Mouse (Mus musculus) granulocyte monocyte progenitor cell, adult 5-6 weeks (primary cell): ENCODE measurements around the gene Nsmce1. TPM values are rescaled to one million over a fixed set of nuclear protein-coding genes. Genes with fewer than 3 reads are reported as not detected.

Experiments
- ATAC-seq: replicated peaks from 2 replicates; pipeline ENCODE4 v1.8.0; 2016; ENCODE audit warnings: mild to moderate bottlenecking, moderate TSS enrichment, inconsistent platforms; ENCODE audit not compliant: poor library complexity, severe bottlenecking
- total RNA-seq, 2 experiments: library from RNA; stranded (forward) in 1 of 2; stranded (reverse) in 1 of 2; fragments of 200-712, 200-1000 nt in 1 of 2; fragments of >200 nt in 1 of 2; fragmentation: Nextera tagmentation in 1 of 2; gene quantifications; 2 replicates each; pipeline ENCODE4 v1.2.3; 2014 to 2017

Gene Nsmce1
- total RNA-seq (2014; fragmentation: Nextera tagmentation), result 54.9 and 65.5 TPM in 2 replicates
- total RNA-seq (2017), result 77.7 and 82.8 TPM in 2 replicates

DNA sequence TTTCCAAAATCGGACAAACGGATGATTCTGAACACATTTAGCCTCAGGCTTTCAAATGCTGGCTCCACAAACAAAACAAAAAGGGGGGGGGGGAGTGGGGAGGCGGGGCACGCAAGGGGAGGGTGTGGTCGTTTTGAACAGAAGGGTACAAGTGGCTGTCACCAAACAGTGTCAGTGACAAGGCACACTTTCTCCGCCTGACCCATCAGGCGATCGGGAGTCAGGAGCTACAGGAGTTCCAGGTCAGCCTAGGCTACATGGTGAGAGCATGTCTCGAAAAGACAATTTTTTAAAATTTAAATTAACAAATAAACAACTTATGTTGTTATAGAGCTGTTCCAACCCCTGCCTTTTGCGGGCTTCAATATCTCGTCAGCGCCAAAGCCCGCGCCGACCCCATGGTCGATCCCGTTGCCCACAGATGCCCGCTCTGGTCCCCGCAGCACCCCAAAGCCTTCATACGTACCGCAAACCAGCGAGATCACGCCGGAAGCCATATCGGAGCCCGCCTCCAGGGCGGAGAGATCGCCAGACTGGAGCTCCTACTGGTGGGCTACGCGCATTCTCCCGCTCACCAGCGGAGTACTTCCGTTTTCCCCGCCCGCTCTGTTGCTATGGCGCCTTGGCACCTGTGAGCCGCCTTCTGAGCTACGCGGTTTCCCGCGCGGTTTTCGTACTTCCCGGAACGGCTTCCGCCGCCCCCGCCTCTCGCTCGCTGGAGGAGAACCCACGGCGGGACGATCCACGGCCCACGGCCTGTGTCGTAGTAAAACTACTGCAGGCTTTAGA is at the start of gene Nsmce1:
Nsmce1 (minus strand) TSS at position 650 of the 789 bp plus-strand sequence.
- ATAC-seq, result peak; percentile 96

DNA sequence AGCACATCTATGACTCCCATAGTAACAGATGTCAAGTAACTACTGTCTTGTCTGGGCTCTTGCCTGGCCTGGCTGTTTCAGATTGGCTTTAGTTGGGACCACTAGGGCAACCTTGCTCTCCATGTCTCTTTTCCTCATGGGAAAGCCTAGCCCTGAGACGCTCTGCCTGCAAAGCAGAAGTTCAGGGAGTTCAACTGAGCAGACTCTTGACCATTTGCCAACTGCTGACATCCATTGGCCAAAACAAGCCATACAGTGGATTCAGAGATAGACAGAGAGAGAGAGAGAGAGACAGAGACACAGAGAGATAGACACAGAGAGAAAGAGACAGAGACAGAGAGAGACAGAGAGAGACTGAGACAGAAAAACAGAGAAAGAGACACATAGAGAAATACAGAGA is 49.6 kb upstream of the Nsmce1 start:
- ATAC-seq, result no peak

DNA sequence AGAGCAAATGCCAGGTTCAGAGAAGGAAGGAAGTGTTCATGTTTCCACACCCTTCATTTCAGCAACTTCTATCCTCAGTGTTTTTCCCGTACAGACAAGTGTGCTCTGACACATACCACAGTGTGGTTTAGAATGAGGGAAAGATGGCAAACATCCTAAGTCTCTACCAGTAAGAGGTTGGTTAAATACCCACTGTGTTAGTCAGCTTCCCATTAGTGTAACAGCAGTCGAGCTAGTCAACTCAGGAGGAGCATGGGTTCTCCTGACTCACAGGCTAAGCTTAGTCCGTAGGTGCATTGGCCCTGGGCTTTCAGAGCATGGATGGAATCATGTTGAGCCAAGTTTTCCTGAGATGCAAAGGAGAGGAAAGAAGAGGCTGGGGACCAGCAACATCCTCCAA is 48.0 kb upstream of the Nsmce1 start:
- ATAC-seq, result peak; percentile 50

DNA sequence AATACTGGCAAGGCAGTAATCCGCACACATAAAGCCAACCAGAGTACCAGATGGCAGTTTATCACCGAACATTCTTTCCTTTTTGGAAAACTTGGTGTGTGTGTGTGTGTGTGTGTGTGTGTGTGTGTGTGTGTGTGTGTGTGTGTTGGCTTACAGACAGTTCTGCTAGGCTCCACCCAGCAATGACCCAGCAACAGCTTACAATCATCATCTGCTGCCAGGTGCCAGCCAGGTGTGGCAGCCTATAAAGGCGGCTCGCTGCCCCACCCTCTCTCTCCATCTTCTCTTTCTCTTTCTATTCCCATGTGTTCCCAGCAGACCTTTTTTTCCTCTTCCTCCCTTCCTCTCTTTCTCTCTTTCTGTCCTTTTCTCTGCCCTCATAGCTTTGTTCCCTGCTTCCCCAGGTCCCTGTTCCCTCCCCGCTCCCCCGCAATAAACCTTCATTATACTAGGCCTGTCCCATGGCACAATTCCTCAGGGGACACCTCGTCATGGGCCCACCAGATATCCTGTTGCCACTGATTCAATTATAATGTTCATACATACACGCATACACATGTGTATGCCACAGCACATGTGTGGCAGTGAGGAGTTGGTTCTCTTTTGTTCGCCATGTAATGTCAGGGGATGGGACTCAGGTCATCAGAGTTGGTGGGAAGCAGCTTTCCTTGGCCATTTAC is 36.6 kb upstream of the Nsmce1 start:
- no peak for ATAC-seq

DNA sequence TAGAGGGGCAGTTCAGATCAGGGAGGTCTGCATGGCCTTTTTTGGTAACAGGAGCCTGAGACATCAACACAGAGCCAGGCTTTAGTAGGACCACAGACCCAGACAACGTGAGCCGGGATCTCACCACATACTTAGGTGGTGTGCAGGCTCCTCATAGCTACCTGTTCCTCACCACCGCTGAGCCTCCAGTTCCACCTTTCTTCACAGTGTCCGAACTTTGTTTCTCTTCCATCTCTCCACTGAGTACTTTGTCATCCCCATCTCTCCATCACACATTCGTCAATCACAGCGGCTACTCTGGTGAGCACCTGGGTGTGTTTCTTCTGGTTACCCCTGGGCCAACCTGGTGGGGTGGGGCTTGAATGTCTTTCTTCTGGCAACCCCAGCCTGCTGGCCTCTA is 35.8 kb upstream of the Nsmce1 start:
- ATAC-seq, result no peak

DNA sequence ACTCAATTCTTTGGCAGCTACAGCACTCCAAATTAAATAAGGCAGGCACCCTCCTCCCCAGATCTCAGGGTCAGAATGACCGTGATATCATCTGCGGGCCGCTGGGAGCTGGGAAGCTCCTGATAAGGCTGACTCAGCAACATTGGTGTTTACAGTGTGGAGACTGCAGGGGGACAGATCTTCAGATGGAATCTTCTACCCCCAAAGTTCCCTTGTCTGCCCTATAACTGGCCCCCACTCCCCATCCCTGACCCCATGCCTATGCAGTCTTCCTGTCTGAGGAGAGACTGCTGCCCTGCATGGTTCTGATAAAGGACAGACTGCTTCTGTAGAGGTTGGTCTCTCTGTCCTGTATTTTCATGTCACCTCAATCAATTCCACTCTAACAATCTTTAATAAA is 31.7 kb upstream of the Nsmce1 start:
- peak; percentile 27 for ATAC-seq

DNA sequence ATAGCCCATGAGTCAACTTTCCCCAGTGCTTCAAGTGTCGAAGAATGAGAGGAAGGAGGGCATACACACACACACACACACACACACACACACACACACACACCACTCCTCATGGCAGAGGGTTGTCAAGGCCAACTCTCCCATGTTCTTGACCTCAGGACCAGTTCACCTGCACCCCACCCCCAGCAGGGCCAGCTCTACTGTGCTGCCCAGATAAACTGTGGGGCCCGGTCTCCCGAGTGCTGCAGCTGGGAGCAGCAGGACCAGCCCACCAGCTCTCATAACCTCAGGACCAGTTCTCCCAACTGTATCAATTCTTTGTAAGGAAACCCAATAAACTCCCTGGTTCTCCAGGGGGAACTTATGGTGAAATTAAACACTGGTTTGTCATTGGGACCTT is 28.3 kb upstream of the Nsmce1 start:
- no peak for ATAC-seq

DNA sequence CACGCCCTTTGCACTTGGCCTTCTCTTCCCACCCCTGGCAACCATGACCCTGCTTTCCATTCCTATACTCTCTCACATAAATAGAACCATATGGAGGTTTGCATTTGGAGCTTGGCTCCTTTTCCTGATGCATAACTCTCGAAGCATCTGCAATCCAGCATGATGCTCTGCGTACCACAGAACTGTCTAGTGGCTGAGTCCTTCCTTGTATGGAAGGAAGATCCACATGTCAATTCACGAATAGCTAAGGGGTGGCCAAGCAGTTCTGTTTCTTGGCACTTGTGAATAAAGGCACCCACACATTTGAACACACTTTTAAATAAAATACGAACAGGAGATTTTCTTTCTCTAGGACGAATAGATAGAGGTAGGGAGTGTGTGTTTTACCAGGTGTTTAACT is 26.1 kb upstream of the Nsmce1 start:
- ATAC-seq, result no peak

DNA sequence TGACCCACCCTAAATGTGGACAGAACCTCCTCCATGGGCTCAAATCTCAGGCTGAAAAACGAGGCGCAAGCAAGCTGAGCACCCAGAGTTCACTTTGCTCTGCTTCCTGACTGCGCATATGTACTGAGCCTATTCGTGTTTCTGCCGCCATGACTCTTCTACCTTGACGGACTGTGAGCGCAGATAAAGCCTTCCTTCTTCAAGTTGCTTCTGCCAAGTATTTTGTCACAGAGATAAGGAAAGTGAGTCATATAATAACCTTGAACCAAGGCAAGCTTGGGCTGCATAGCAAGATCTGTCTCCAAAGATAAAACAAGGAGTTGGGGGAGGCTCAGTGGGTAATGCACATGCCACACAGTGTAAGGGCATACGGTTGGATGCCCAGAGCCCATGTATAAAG is 25.3 kb upstream of the Nsmce1 start:
- no peak for ATAC-seq

DNA sequence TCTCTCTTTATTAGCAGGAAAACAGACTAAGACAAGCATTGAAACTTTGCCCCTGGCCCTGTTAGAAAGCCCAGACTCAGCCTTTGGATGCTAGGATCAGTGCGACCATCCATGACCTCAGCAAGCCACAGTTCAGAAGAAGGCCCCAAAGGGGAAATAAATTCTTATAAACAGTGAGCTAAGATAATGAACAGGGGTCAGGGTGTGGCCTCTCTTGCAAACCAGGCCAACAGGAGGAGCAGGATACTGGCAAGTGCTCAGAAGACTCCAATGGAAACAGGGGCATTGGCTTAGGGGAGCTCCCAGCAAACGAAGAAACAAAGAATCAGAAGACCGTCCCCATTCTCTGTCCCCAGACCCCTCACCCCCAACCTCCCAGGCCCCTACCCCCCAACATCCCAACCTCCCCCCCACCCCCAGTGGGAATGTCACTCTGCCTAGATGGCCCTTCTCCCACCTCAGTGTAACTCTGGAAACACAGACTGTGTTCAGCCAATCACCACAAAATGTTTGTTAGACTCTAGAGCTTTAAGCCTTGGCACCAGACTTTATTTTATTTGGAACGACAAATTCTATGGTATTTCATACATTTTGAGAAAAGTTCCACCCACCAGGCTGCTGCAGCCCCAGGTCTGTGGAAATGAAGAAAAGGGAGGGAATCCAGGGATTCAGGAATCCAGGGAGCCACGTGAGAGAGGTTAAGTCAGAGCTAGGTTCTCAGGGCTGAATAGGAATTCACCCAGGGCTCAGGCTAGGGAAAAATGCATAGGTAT is 23.9 kb upstream of the Nsmce1 start:
- ATAC-seq, result no peak

DNA sequence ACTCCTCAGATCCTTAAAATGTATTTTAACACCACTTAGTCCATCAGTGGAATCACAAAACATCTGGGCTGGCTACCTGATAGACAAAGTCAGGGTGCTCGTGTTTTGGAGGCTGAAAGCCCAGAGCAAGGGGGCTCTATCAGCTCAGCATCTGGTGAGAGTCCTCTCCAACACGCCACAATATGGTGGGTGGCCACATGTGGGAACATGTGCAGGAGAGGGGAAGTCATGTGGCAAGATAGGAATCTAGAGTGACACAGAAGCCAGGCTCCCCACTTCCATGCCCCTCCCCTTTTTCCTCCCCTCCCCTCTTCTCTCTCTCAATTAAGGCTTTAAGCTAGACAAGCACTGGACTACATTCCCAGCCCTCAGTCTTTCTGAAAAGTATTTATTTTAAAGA is 20.5 kb upstream of the Nsmce1 start:
- ATAC-seq, result peak; percentile 88

DNA sequence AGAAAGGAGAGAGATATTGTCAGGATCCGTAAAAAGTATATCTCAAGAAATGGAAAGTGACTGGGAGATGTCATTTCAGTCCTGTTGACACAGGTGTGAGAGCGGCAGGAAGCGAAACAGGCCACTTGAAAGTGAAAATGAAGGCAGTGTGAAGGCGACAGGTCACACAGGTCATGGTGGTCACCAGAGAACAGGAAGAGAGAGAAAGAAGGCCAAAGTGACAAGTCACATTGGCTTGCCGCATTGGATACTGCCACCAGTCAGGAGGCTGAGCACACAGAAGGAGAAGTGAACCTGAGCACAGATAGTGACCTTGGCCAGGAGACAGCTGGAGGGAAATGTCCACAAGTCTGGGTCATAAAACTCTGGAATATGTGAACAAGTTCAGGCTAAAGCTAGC is 20.0 kb upstream of the Nsmce1 start:
- peak; percentile 92 for ATAC-seq

DNA sequence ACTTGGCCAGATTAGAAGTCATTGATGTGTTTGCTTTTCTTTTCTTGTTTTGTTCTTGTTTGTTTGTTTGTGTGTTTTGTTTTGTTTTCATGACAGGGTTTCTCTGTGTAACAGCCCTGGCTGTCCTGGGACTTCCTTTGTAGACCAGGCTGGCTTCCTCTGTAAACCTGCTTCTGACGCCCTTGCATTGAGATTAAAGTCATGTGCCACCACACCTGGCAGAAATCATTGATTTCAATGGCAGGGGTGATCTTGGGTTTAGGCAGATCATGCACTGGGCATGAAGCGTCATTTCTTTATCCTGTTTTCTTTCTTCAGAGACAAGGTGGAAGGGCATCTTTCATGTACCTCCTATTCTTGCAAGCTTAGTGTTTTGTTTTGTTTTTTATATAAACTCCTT is 15.9 kb upstream of the Nsmce1 start:
- ATAC-seq, result no peak

DNA sequence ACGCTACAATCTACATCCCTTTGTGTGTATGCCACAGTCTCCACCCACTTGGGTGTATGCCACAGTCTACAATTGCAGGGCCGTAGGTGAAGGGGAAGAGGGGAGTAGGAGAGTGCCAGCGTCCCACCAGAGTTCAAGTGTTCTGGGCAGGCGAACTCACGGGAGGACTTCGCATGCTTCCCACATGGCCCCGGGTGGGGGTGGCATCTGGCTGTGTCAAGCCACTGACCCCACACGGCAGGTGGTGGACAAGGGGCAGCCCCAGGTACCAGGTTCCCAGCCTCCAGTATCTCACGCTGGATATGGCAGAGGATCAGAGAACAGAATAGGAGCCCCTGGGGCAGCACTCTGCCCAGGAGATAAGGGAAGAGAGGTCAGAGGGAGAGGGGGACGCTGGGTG is 14.2 kb upstream of the Nsmce1 start:
- no peak for ATAC-seq

DNA sequence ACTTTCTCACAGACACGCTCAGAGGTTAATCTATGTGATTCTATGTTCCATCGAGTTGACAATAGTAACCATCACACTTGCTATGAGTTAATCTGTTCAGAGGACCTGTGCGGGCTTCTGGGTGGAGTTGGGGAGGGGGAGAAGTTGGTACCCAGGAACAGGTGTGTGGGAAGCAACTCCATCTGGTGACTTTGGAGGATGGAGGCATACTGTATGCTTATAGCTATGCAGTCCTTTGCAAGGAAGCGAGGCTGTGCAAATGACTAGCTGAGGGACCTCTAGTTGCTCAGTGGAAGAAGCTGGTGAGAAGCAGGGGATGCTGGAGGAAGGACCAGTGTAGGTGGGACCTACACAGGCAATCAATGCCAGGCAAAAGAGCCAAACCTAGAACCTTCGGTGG is 13.2 kb upstream of the Nsmce1 start:
- no peak for ATAC-seq

DNA sequence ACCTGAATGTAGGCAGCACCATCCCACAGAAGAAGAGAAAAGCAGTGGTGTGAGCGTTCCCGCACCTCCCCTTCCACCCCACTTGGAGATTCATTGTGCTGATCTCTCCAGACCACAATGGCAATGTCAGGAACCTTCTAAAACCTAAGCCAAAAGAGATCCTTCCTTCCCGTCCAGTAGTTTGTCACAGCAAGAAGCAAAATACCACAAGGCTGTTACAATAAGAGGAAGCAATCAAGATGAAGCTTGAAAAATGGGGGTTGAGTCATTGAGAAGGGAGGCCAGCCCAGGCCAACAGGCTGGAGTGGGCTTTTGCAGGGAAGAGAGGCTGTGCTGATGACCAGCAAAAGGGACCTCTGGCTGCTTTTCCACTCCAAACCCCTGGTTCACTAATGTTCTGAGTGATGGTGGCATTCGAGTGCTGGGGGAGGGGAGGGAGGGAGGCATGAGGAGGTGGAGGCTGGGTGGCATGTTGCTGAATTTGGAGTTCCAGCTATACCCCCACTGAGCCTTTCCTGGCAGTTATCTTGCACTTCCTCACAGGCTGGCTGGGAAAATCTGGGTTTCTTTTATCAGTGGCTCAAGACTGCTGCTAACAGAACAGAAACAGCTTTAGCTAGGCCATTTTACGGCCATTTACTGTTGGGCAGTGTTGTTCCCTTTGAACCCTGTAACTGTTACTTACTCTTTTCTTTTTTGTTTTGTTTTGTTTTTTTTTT is 12.1 kb upstream of the Nsmce1 start:
- ATAC-seq, result peak; percentile 90

DNA sequence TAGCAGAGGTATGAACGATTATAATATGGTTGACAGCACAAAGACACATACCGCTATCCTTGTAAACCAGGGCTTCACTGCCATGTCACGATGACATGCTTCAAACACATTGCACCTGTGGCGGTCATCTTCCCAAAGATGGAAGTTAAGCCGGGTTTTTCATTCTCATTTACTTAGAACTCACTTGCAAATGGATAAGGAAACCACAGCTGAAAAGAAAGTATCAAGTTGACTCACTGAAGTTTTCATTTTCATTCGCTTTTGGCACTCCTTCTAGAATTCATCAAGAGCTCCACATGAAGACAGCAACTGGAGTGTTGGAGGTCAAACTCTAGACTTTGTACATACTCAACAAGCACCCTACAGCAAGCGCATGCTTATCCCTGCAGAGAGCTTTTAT is 9.5 kb upstream of the Nsmce1 start:
- no peak for ATAC-seq

DNA sequence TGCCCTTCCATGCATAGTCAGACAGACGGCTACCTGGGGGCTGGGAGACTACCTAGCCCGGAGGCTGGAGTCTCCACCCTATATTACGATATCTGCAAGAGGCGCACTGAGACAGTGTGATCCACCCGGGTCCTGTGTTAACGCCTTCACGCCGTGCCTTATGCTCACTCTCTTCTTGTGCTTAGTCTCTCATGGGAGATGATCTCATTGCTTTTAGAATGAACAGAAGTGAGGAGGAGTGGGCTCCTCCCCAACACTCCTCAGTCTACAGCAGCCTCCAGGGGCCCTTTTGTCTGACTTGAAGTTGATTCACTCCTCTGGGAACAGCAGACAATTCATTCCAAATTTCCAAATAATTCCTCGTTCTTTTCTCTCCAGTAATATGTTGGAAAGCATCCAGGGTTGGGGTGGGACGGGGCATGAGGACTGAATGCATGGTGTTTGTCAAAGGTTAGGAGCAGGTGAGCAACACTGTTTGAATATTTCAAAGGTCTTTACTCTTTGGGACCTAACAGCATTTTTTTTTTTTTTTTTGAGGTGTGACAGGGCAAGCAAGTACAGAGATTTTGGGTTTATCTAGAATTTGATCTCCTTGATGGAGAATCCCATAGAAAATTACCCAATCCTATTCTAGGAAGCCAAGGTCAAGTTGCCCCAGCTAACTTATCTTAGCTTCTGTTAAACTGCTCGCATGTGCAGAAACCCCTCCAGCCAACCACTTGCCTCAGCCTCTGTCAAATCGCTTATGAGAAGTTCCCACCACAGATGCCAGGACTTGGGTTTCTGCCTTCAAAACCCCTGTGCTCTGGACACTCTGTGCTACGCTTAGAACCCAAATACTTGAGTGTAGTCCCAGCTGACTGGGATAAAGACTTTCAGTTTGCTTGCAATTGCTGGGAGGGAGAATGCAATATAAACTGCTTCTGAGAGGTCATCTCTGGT is 8.8 kb upstream of the Nsmce1 start:
- ATAC-seq, result no peak

DNA sequence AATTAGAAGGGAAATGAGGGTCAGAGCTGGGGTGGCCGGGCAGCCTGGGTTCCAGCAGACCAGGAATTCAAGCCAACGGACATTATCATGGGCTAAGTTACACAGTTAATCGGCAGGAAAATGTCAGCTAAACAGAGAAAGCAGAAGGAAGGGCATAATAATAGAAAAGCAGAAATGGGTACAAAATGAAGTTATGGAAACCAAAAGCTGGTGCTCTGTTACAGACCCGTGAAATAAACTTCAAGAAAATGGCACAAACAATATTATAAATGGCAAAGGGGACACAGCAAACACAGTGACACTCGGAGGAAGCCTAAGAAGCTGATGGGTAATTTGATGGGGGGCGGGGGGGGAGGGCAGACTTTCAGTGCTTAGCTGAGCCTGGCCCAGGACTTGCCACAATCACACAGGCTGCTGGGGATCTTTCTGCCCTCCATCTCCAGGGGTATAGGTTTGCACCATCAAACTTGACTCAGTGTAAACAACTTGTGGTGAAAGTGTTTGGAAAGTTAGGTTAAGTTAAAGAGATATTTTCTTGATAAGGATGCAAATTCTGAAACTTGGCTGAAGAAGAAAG is 4.6 kb upstream of the Nsmce1 start:
- peak; percentile 19 for ATAC-seq
